Mouse (Mus musculus) cerebellum, postnatal 10 days (tissue): ENCODE results near the gene Rps18.
A peak's percentile ranks its signal among the peaks of the same experiment; 100 is the strongest.
"Not testable (repeated sequence)": the region's sequence is repeated elsewhere in the genome, so short reads cannot be mapped to it uniquely, and the experiment has no call there.

Experiments
- DNase-seq, 2 experiments: peaks; one replicate each; pipeline ENCODE4 v3.0.0; 2021; ENCODE audit warnings: mixed read lengths in 2 of 2

The Rps18 gene

GRCm38 (mm10) chr17:33919351-33920281, 36.2 kb downstream of the Rps18 start:
- DNase-seq, result peak; percentile 75

GRCm38 (mm10) chr17:33918293-33919203, 37.3 kb downstream of the Rps18 start:
- peak; percentile 36 to 43 for DNase-seq

GRCm38 (mm10) chr17:33917656-33918292, 38.0 kb downstream of the Rps18 start:
- peak in 1 of 2 experiments; percentile 19 for DNase-seq

DNA sequence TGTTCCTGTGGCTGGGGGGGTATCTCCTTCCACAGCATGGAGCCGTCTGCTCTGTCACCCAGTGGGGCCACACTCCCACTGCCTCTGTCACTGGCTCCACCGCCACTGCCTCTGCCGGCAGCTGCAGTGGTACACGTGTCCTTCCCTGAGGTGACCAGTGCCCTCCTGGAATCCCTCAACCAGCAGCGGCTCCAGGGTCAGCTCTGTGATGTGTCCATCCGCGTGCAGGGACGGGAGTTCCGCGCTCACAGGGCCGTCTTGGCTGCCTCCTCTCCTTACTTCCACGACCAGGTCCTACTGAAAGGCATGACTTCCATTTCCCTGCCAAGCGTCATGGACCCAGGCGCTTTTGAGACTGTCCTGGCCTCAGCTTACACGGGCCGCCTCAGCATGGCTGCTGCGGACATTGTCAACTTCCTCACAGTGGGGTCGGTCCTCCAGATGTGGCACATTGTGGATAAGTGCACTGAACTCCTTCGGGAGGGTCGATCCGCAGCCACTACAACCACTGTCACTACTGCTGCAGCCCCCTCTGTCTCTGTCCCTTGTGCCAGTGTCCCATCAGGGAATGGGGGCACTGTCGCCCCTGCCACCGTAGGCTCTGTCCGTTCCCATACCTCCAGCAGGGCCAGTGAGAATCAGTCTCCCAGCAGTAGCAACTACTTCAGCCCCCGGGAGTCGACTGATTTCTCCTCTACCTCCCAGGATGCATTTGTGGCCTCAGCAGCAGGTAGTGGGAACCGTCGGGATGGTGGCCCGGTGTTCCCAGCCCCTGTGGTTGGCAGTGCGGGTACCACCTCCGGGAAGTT, 38.8 kb downstream of the Rps18 start:
- peak in 1 of 2 experiments; percentile 35 for DNase-seq

DNA sequence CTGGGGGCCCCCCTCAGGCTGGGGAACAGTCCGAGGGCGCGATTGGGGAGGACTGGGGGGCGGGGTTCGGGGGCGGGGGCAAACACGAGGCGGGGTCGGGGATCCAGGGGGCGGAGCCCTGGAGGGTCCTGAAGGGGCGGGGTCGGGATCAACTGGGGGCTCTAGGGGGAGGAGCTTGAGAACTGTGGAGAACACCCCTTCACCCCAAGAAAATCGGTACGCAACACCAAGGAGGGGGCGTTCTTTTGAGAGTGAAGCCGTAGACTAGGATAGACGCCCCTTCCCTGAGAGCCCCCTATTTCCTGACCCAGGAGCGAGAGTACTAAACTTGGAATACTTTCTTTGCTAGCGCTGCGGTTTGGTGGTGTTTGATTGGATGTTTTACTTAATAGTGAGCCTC, 39.5 kb downstream of the Rps18 start:
- no peak for DNase-seq

DNA sequence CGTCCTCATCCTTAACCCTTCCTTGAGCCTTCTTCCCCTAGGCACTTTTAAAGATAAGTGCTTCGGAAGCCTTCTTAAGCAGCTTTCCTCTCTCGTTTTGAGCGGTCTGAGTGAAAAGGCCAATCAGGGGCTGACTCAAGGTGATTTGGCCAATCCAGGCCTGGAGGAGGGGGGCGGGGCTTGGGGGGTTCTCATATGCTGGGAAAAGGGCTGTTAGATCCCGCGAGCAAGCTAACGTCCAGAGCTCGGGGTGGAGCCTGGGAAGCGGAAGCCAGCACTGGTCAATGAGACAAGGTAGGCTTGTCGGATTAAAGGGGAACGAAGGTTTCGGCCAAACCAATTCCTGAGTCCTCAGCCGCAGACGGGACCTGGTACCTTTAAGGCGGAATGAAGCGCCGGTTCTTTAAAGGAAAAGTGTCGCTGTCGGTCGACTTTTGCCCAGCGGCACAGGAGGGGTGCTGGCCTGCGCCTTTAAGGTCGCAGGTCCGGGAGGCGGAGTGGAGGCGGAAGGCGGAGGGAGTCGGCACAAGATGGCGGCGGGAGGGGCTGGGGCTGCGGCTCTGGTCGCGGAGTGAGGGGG, 40.0 kb downstream of the Rps18 start, which contains the start of the genes Tapbp and Zbtb22:
Tapbp (plus strand) TSS at position 229 of the 580 bp plus-strand sequence.
Zbtb22 (plus strand) TSS at position 234 of the 580 bp plus-strand sequence.
- peak; percentile 98 to 99 for DNase-seq

DNA sequence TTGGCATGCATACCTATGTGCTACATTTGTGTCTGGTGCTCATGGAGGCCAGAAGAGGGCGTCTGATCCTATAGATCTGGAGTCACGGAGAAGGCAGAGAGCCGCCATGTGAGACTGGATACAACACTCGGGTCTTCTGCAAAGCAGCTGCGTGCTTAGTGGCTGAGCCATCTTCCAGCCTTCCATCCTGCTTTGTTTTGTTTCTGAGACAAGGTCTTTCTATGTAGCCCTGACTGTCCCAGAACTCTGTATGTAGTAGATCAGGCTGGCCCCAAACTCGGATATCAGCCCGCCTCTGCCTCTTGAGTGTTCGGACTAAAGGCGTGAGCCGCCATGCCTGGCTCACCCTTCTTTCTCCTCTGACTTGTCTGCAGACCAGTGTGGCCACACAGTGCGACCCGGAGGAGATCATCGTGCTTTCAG, 40.8 kb downstream of the Rps18 start:
- peak in 1 of 2 experiments; percentile 20 for DNase-seq

DNA sequence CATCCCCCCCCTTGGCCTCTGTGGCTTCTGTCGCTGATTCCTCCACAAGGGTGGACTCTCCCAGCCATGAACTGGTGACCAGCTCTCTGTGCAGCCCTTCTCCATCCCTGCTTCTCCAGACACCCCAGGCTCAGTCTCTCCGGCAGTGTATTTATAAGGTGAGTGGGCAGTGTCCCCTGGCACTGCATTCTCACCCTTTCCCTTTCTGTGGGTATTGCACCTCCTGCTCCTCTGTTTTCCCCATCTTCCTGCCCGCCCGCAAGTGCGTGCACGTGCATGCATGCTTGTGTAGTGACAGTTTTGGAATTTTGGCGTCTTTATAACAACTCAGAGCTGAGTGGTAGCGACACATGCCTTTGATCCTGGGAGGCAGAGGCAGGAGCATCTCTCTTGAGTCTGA, 41.9 kb downstream of the Rps18 start:
- DNase-seq, result no peak

GRCm38 (mm10) chr17:33913264-33913663, 42.5 kb downstream of the Rps18 start:
- no peak for DNase-seq

DNA sequence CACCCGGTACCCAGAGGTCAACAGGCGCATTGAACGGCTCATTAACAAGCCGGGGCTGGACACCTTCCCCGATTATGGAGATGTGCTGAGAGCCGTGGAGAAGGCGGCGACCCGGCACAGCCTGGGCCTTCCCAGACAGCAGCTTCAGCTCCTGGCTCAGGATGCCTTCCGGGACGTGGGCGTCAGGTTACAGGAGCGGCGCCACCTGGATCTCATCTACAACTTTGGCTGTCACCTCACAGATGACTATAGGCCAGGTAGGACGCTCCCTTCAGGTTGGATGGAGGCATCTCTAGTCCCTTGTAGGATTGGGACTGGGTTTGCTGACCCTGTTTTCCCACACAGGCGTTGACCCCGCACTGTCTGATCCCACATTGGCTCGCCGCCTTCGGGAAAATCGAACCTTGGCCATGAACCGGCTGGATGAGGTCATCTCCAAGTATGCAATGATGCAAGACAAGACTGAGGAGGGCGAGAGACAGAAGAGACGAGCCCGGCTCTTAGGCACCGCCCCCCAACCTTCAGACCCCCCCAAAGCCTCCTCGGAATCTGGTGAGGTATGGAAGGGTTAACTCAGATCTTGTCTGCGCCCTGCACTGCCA, 43.9 kb downstream of the Rps18 start:
- DNase-seq, result no peak

DNA sequence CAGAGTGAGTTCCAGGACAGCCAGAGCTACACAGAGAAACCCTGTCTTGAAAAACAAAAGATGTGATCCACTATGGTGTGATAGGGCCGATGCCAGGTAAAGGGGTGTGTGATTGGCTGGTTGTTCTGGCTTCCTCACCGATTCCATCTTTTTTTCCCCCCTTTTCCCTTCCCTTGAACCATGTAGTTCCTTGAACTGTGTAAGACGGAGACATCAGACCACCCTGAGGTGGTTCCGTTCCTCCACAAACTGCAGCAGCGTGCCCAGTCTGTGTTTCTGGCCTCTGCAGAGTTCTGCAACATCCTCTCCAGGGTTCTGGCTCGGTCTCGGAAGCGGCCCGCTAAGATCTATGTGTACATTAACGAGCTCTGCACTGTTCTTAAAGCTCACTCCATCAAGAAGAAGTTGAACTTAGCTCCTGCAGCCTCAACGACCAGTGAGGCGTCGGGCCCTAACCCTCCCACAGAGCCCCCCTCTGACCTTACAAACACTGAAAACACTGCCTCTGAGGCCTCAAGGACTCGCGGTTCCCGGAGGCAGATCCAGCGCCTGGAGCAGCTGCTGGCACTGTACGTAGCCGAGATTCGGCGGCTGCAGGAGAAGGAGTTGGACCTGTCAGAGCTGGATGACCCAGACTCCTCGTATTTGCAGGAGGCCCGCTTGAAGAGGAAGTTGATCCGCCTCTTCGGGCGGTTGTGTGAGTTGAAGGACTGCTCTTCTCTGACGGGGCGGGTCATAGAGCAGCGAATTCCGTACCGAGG, 44.6 kb downstream of the Rps18 start:
- no peak for DNase-seq

DNA sequence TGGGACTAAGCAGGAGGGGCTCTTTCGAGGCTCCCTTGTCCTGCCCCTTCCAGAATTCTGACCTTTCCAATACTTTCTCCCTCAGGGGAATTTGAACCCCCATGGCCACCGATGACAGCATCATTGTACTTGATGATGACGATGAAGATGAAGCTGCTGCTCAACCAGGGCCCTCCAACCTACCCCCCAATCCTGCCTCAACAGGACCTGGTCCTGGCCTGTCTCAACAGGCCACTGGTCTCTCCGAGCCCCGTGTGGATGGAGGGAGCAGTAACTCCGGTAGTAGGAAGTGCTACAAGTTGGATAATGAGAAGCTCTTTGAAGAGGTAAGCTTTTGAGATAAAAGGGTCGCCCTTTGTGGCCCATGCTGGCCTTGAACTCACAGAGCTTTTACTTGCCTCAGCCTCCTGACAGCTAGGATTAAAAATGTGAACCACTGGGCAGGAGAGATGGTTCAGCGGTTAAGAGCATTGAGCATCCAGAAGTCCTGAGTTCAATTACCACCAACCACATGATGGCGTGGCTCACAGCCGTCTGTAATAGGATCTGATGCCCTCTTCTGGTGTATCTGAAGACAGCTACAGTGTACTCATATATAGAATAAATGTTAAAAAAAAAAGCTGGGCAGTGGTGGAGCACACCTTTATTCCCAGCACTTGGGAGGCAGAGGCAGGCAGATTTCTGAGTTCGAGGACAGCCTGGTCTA, 45.3 kb downstream of the Rps18 start:
- no peak for DNase-seq

GRCm38 (mm10) chr17:33909869-33910250, 45.9 kb downstream of the Rps18 start:
- no peak for DNase-seq

- peak; percentile 99 to 100 for DNase-seq
Observed at GRCm38 (mm10) chr17:33909077-33909868, 46.5 kb downstream of the Rps18 start, which contains the start of gene Daxx. TSS of gene Daxx (plus strand) at chr17:33909414.

DNA sequence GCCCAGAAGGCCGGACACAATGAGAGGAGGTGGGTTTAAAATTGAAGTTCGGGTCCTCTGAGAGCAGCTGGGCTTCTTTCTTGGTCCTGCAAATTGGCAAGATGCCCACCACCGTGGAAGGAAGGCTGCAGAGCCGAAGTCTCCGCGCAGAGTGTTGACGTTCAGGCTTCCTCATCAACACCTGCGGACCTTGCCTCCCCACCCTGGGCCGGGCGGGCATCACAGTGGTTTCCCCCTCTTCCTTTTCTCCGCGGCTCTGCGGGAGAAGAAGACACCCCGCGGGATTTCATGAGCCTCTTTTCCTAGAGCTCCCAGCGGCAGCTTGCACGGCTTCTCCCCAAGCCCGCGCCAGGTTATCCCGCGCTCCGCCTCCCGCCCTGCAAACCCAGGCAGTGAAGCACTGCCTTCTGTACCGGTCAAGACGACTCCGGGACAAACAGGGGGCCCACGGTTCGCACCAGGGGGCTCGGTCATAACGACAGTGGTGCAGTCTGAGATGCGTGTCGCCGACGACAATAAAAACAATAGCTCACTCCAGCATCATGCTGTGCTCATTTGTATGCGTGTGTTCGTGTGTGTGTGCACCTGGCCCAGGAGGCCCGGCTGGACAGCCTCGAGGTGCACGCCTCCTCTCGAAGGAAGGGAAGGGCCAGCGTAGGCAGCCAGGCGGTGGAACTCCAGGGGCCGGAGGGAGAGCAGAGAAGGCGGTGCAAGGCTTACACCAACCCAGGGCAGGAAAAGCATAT, 47.3 kb downstream of the Rps18 start:
- peak; percentile 81 to 84 for DNase-seq

DNA sequence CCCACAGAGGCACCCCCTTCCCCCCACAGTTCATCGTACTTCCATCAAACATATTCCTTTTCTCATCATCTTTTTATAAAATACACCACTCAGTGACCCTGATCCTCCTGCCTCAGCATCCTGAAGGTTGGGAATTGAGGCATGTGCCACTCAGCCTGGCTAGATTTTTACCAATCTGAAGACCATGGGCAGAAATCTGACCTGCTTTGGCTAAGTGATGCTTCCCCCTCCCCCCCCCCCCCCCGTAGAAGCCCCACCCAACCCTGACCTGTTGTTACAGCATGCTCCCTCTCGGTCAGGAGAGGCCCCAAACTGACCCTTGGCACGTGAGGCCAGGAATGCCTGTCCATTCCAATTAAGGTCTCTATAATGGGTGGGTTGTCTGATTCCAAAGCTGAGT, 51.0 kb downstream of the Rps18 start, which contains the start of gene Platr17:
Platr17 (plus strand) TSS at position 301 of the 400 bp plus-strand sequence.
- DNase-seq, result not testable (repeated sequence)

- not testable (repeated sequence) for DNase-seq
Observed at GRCm38 (mm10) chr17:33903911-33904651, 51.7 kb downstream of the Rps18 start.
